Comparison of ENCODE assay signal across 25 mouse cellular contexts in the genomic region with DNA sequence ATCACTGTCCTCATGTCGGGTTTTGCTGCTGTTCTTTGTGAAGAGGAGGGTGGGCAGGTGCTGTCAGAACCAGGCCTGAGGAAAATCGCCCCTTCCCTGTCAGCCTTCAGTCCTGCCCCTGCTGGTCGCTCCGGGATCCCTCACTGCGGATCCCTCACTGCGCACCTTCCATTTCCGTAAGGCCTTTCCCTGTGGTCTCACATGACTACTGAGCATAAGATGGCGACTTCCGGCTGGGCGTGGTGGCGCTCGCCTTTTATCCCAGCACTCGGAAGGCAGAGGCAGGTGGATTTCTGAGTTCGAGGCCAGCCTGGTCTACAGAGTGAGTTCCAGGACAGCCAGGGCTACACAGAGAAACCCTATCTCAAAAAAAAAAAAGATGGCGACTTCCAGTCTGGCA. TPM values are rescaled to one million over a fixed set of nuclear protein-coding genes. Genes with fewer than 3 reads are reported as not detected.
A peak's percentile ranks its signal among the peaks of the same experiment; 100 is the strongest.
DNase-seq lines count a peak whose midpoint lies in the region; ATAC-seq and TF ChIP-seq lines count a peak whose summit lies in the region.
"Had no signal": no experiment of that assay in that cellular context is flagged by ENCODE, and none has a peak within 500 bp of the region (broad histone marks: within the 10 kb centered on the region; RNA-seq: fewer than 3 reads in every experiment).

No protein-coding gene starts in this region.

- 94% methylated on average over 15 of the region's 15 CpGs for WGBS in heart, adult 2 months
- 92% methylated on average over 15 of the region's 15 CpGs for WGBS in midbrain, embryonic 11.5 days
- WGBS in midbrain, embryonic 10.5 days: 96% methylated on average over 15 of the region's 15 CpGs
- WGBS in embryonic facial prominence, embryonic 10.5 days: 94% methylated on average over 15 of the region's 15 CpGs

- ATAC-seq in midbrain, embryonic 11.5 days (ENCODE audit: low FRiP score): no peak
- ATAC-seq: CD4-positive, CD25-positive, alpha-beta regulatory T cell, adult 4 months; forebrain, embryonic 13.5 days; forebrain, embryonic 15.5 days; forebrain, postnatal 0 days had no signal

- H3K36me3 ChIP-seq in heart, adult 2 months (ENCODE audit: control insufficient read depth, insufficient read depth, low read length): no peaks in the 10 kb centered on the region
- no peaks in the 10 kb centered on the region for H3K36me3 ChIP-seq in midbrain, embryonic 11.5 days (ENCODE audit: control insufficient read depth, insufficient read depth, low read length)
- H3K36me3 ChIP-seq in midbrain, embryonic 10.5 days: no peaks in the 10 kb centered on the region
- no peaks in the 10 kb centered on the region for H3K36me3 ChIP-seq in E14TG2a.4 (ENCODE audit: insufficient read depth, low read length)
- H3K36me3 ChIP-seq in embryonic facial prominence, embryonic 10.5 days (replicated peaks): no peaks in the 10 kb centered on the region
- H3K36me3 ChIP-seq: embryonic facial prominence, embryonic 12.5 days; forebrain, embryonic 15.5 days; G1E had no signal

- TF ChIP-seq EP300 in heart, adult 2 months (IDR thresholded peaks at IDR 0.05; ENCODE audit: insufficient read depth, low read depth, low read length): no peak

- no peak overlapping the region for H3K4me2 ChIP-seq in midbrain, embryonic 11.5 days
- H3K4me2 ChIP-seq: embryonic facial prominence, embryonic 12.5 days; forebrain, embryonic 13.5 days; forebrain, embryonic 15.5 days had no signal

- no peak overlapping the region for H3K27ac ChIP-seq in heart, adult 2 months
- H3K27ac ChIP-seq in midbrain, embryonic 11.5 days (ENCODE audit: low read depth, low read length): no peak overlapping the region
- H3K27ac ChIP-seq in midbrain, embryonic 10.5 days (replicated peaks): no peak overlapping the region
- no peak overlapping the region for H3K27ac ChIP-seq in embryonic facial prominence, embryonic 10.5 days (replicated peaks)
- H3K27ac ChIP-seq: embryonic facial prominence, embryonic 12.5 days; forebrain, embryonic 13.5 days; forebrain, embryonic 15.5 days had no signal

- H3K4me1 ChIP-seq in heart, adult 2 months (ENCODE audit: control insufficient read depth, insufficient read depth, low read length): no peaks in the 10 kb centered on the region
- H3K4me1 ChIP-seq in midbrain, embryonic 11.5 days (ENCODE audit: control insufficient read depth, insufficient read depth, low read length): no peaks in the 10 kb centered on the region
- H3K4me1 ChIP-seq in midbrain, embryonic 10.5 days: no peaks in the 10 kb centered on the region
- H3K4me1 ChIP-seq in E14TG2a.4 (replicated peaks; ENCODE audit: low read depth, low read length): peaks cover 3% of the 10 kb centered on the region
- peaks cover 21% of the 10 kb centered on the region for H3K4me1 ChIP-seq in embryonic facial prominence, embryonic 10.5 days
- H3K4me1 ChIP-seq: embryonic facial prominence, embryonic 12.5 days; forebrain, embryonic 15.5 days had no signal

- no peaks in the 10 kb centered on the region for H3K9me3 ChIP-seq in midbrain, embryonic 11.5 days (ENCODE audit: control insufficient read depth, low read length)
- no peaks in the 10 kb centered on the region for H3K9me3 ChIP-seq in midbrain, embryonic 10.5 days (replicated peaks)
- no peaks in the 10 kb centered on the region for H3K9me3 ChIP-seq in E14TG2a.4 (ENCODE audit: low read length)
- H3K9me3 ChIP-seq in embryonic facial prominence, embryonic 10.5 days: no peaks in the 10 kb centered on the region
- H3K9me3 ChIP-seq: embryonic facial prominence, embryonic 12.5 days; forebrain, embryonic 13.5 days; forebrain, embryonic 15.5 days; G1E had no signal

- no peaks in the 10 kb centered on the region for H3K27me3 ChIP-seq in heart, adult 2 months (ENCODE audit: control insufficient read depth, insufficient read depth, low read length)
- no peaks in the 10 kb centered on the region for H3K27me3 ChIP-seq in midbrain, embryonic 11.5 days (ENCODE audit: control insufficient read depth, insufficient read depth, low read length)
- H3K27me3 ChIP-seq in midbrain, embryonic 10.5 days (ENCODE audit: low read depth, poor library complexity, severe bottlenecking): no peaks in the 10 kb centered on the region
- H3K27me3 ChIP-seq in E14TG2a.4 (ENCODE audit: insufficient read depth, low read length): peaks cover 10% of the 10 kb centered on the region
- 0 out of 2 replicates have a peak, but pooled peaks cover 4% of the 10 kb centered on the region for H3K27me3 ChIP-seq in embryonic facial prominence, embryonic 10.5 days (replicated peaks; ENCODE audit: low read depth, poor library complexity, severe bottlenecking)
- H3K27me3 ChIP-seq: embryonic facial prominence, embryonic 12.5 days; forebrain, embryonic 13.5 days; forebrain, embryonic 15.5 days had no signal

- H3K79me2 ChIP-seq in heart, adult 2 months (replicated peaks; ENCODE audit: control insufficient read depth, insufficient read depth, low read length): no peaks in the 10 kb centered on the region

- TF ChIP-seq CTCF in heart, adult 2 months (IDR thresholded peaks at IDR 0.05): no peak
- TF ChIP-seq CTCF in E14TG2a.4 (conservative IDR thresholded peaks at IDR 0.05; ENCODE audit: low read length): peak; percentile 8; the same call in 1 of the 2 replicates

- peak; percentile 75 for DNase-seq in heart, adult 11 months
- DNase-seq in heart, adult 2 months: no peak
- DNase-seq in midbrain, embryonic 11.5 days (ENCODE audit: low spot score, missing footprints): peak; percentile 56
- no peak for DNase-seq in midbrain, embryonic 10.5 days (ENCODE audit: low spot score)
- DNase-seq in R1 (ENCODE audit: low read depth, low spot score) (peak; percentile 58), MN1 (ENCODE audit: low spot score) (no peak)
- DNase-seq in embryonic facial prominence, embryonic 10.5 days (ENCODE audit: low spot score): no peak
- DNase-seq: adrenal gland, adult 2 months; adrenal gland, postnatal 10 days; adrenal gland, postnatal 25 days; B cell, adult 2 months; cerebellum, adult 11 months; cerebellum, adult 18-20 months; cerebellum, adult 8-10 months; cerebellum, adult 9-11 months; cerebellum, postnatal 14 days; cerebellum, postnatal 36 days; embryo, embryonic 11 days; forebrain, postnatal 0 days had no signal

- intact Hi-C loops in heart, adult 2 months (cut with DNase I): no loop called here

- no peak overlapping the region for H3K9ac ChIP-seq in heart, adult 2 months (ENCODE audit: low read depth, low read length)
- H3K9ac ChIP-seq in midbrain, embryonic 11.5 days (ENCODE audit: low read length): no peak overlapping the region
- H3K9ac ChIP-seq: embryonic facial prominence, embryonic 12.5 days; forebrain, embryonic 13.5 days; forebrain, embryonic 15.5 days; forebrain, postnatal 0 days had no signal

- H3K4me3 ChIP-seq in heart, adult 2 months: no peak overlapping the region
- no peak overlapping the region for H3K4me3 ChIP-seq in midbrain, embryonic 11.5 days (ENCODE audit: low read depth, low read length)
- no peak overlapping the region for H3K4me3 ChIP-seq in midbrain, embryonic 10.5 days
- no peak overlapping the region for H3K4me3 ChIP-seq in E14TG2a.4 (replicated peaks; ENCODE audit: low read length)
- H3K4me3 ChIP-seq in embryonic facial prominence, embryonic 10.5 days: no peak overlapping the region
- H3K4me3 ChIP-seq: embryonic facial prominence, embryonic 12.5 days; forebrain, embryonic 13.5 days; forebrain, embryonic 15.5 days had no signal

- no peak for TF ChIP-seq POLR2A in heart, adult 2 months (IDR thresholded peaks at IDR 0.05; ENCODE audit: insufficient read depth, low read depth, low read length)

RNA-seq across cellular contexts. Expression of gene Trub1, which starts 27.4 kb away (rescaled TPM):
- total RNA-seq in heart, adult 2 months (2021): 1 to 10 TPM; 4.5 to 6.4 TPM
- polyA plus RNA-seq in heart, adult 2 months (2012; rRNA removed): 3.0 and 4.9 TPM in 2 replicates
- polyA plus RNA-seq in midbrain, embryonic 11.5 days (2014; fragmentation: Nextera tagmentation; extraction: Ambion mirVana): 16.0 and 16.4 TPM in 2 replicates
- 22.5 and 22.7 TPM in 2 replicates for polyA plus RNA-seq in midbrain, embryonic 10.5 days (2016; fragmentation: Nextera tagmentation; extraction: Ambion mirVana)
- 21.7 and 25.6 TPM in 2 replicates for polyA plus RNA-seq in embryonic facial prominence, embryonic 10.5 days (2016; fragmentation: Nextera tagmentation; extraction: Ambion mirVana)

Comparison
In these comparisons a context has a peak if more than half of its experiments do, and no peak if none do; other contexts are left out.
1. DNase-seq: peak in heart, adult 11 months (single experiment), midbrain, embryonic 11.5 days (single experiment) and R1 (single experiment); none in heart, adult 2 months (0 of 2), midbrain, embryonic 10.5 days (single experiment), MN1 (single experiment) and embryonic facial prominence, embryonic 10.5 days (single experiment).